Mouse (Mus musculus) liver, embryonic 14.5 days (tissue): ENCODE data around the gene Cd4.

ENCODE experiments used
- CTCF ChIP-seq: IDR thresholded peaks from 2 replicates; pipeline ENCODE4 v1.5.1; 2016; ENCODE audit warnings: antibody characterized with exemption, low read depth, control low read depth
- EP300 ChIP-seq: IDR thresholded peaks from 2 replicates; pipeline ENCODE4 v1.6.1; 2016; ENCODE audit warnings: antibody characterized with exemption, low read depth

GRCm38 (mm10) chr6:124901851-124902250 is 13.8 kb upstream of the Cd4 start:
- TF ChIP-seq EP300 = no peak
- TF ChIP-seq CTCF = no peak
